Mouse (Mus musculus) megakaryocyte, embryonic 14.5 days (primary cell): ENCODE results near the gene Rnf207.

Experiments
- FLI1 ChIP-seq: IDR thresholded peaks from 2 replicates; pipeline ENCODE4 v1.6.1; 2012; ENCODE audit warnings: low read length, inconsistent platforms, mixed read lengths
- GATA1 ChIP-seq: IDR thresholded peaks from 3 replicates; pipeline ENCODE4 v1.6.1; 2012; ENCODE audit warnings: mixed read lengths, low read length, inconsistent platforms, borderline replicate concordance

- TF ChIP-seq GATA1 (no peak), FLI1 (no peak)
These were observed 46.4 kb upstream of the Rnf207 start for GRCm38 (mm10) chr4:152365228-152365627.
